Mouse (Mus musculus): Measurements from ENCODE around the gene Myo9b. TPM values are rescaled to one million over a fixed set of nuclear protein-coding genes. Genes with fewer than 3 reads are reported as not detected.

Myo9b gene
- total RNA-seq, 2 experiments from 2014 or later = 32.9 to 36.4 TPM

Other genes starting within 250 kb of the Myo9b start
- gene Haus8, start 220 bp downstream of the Myo9b start, total RNA-seq (2021) = 1 to 10 TPM; 7.8 to 9.9 TPM
- 100 to 1,000 TPM; 105 to 108 TPM for gene Use1, start 94.1 kb downstream of the Myo9b start, total RNA-seq (2021)
- gene Ocel1, start 98.6 kb downstream of the Myo9b start, total RNA-seq (2021) = 10 to 100 TPM; 12.1 to 14.1 TPM
- gene Nr2f6, start 109.2 kb downstream of the Myo9b start, total RNA-seq (2021) = 10 to 100 TPM; 42.6 to 47.1 TPM
- 1 to 10 TPM; 3.6 to 5.1 TPM for gene Ushbp1, start 123.1 kb downstream of the Myo9b start, total RNA-seq (2021)
- gene Babam1, start 124.1 kb downstream of the Myo9b start, total RNA-seq (2021) = 10 to 100 TPM; 92.1 to 93.4 TPM
- under 1 TPM; 0.27 to 0.46 TPM for gene Ankle1, start 133.3 kb downstream of the Myo9b start, total RNA-seq (2021)
- gene Abhd8, start 190.9 kb downstream of the Myo9b start, total RNA-seq (2021) = 100 to 1,000 TPM; 274 to 278 TPM
- 10 to 100 TPM; 49.6 to 52.1 TPM for gene Mrpl34, start 192.2 kb downstream of the Myo9b start, total RNA-seq (2021)
- 10 to 100 TPM; 87.6 to 93.5 TPM for gene Dda1, start 196.5 kb downstream of the Myo9b start, total RNA-seq (2021)
- gene Ano8, start 213.2 kb downstream of the Myo9b start, total RNA-seq (2021) = 10 to 100 TPM; 54.3 to 55.1 TPM
- gene Gtpbp3, start 215.4 kb downstream of the Myo9b start, total RNA-seq (2021) = 10 to 100 TPM; 31.7 to 33.3 TPM
- 1 to 10 TPM; 6.3 to 6.7 TPM for gene Plvap, start 239.0 kb downstream of the Myo9b start, total RNA-seq (2021)

Data from layer of hippocampus, postnatal 36 days (tissue).